Mouse (Mus musculus) pancreas, adult 10 weeks (tissue): ENCODE data around the gene Rhox3g. TPM values are rescaled to one million over a fixed set of nuclear protein-coding genes. Genes with fewer than 3 reads are reported as not detected.

Experiments
- polyA plus RNA-seq: library from polyadenylated mRNA; stranded (reverse); fragments of 350-450 nt; fragmentation: Illumina TruSeq; extraction: RNeasy Lipid Tissue Mini Kit (QIAGEN cat#74804); gene quantifications from one replicate; pipeline ENCODE4 v1.2.3, GENCODE M21; 2015; ENCODE audit warnings: low read depth, low replicate concordance; ENCODE audit not compliant: insufficient read depth

Gene Rhox3g
- polyA plus RNA-seq: not detected

GRCm38 (mm10) chrX:37628512-37628911, at the start of gene Rhox3g:
Gene Rhox3g, minus strand, starts transcription at chrX:37628612.

GRCm38 (mm10) chrX:37673177-37673576, 44.8 kb upstream of the Rhox3g start, which contains the start of gene Rhox2h:
Gene Rhox2h, minus strand, starts transcription at chrX:37673277.

GRCm38 (mm10) chrX:37668664-37669063, 40.3 kb upstream of the Rhox3g start, which contains the start of gene Rhox3h:
Gene Rhox3h, minus strand, starts transcription at chrX:37668764.

GRCm38 (mm10) chrX:37651227-37651626, 22.8 kb upstream of the Rhox3g start, which contains the start of gene Rhox4g:
Gene Rhox4g, minus strand, starts transcription at chrX:37651327.

GRCm38 (mm10) chrX:37643370-37643769, 15.0 kb upstream of the Rhox3g start, which contains the start of gene Rhox2g:
Gene Rhox2g, minus strand, starts transcription at chrX:37643470.

GRCm38 (mm10) chrX:37607604-37608003, 20.8 kb downstream of the Rhox3g start, which contains the start of gene Rhox4f:
Gene Rhox4f, minus strand, starts transcription at chrX:37607704.

GRCm38 (mm10) chrX:37580692-37581091, 47.7 kb downstream of the Rhox3g start, which contains the start of gene Rhox3f:
Gene Rhox3f, plus strand, starts transcription at chrX:37580992.

Other genes with a start within 250 kb of the Rhox3g start
- gene Rhox3a2, start 248.6 kb downstream of the Rhox3g start, polyA plus RNA-seq: not detected
- gene Rhox4a2, start 237.8 kb downstream of the Rhox3g start, polyA plus RNA-seq: not detected
- gene Rhox2b, start 216.5 kb downstream of the Rhox3g start, polyA plus RNA-seq: not detected
- gene Rhox4b, start 196.1 kb downstream of the Rhox3g start, polyA plus RNA-seq: not detected
- not detected for gene Rhox2c, start 174.9 kb downstream of the Rhox3g start, polyA plus RNA-seq
- not detected for gene Rhox3c, start 170.0 kb downstream of the Rhox3g start, polyA plus RNA-seq
- gene Rhox4c, start 148.3 kb downstream of the Rhox3g start, polyA plus RNA-seq: not detected
- gene Rhox2d, start 135.2 kb downstream of the Rhox3g start, polyA plus RNA-seq: not detected
- gene Rhox4d, start 114.3 kb downstream of the Rhox3g start, polyA plus RNA-seq: not detected
- not detected for gene Rhox2e, start 98.2 kb downstream of the Rhox3g start, polyA plus RNA-seq
- gene Rhox3e, start 86.6 kb downstream of the Rhox3g start, polyA plus RNA-seq: not detected
- gene Rhox4e, start 71.2 kb downstream of the Rhox3g start, polyA plus RNA-seq: not detected
- gene Rhox2f, start 57.2 kb downstream of the Rhox3g start, polyA plus RNA-seq: not detected
- gene Rhox3f, start 47.6 kb downstream of the Rhox3g start, polyA plus RNA-seq: not detected
- not detected for gene Rhox4f, start 20.9 kb downstream of the Rhox3g start, polyA plus RNA-seq
- not detected for gene Rhox2g, start 14.9 kb upstream of the Rhox3g start, polyA plus RNA-seq
- not detected for gene Rhox4g, start 22.7 kb upstream of the Rhox3g start, polyA plus RNA-seq
- not detected for gene Rhox3h, start 40.2 kb upstream of the Rhox3g start, polyA plus RNA-seq
- not detected for gene Rhox2h, start 44.7 kb upstream of the Rhox3g start, polyA plus RNA-seq
- gene Rhox5, start 176.2 kb upstream of the Rhox3g start, polyA plus RNA-seq: not detected
- not detected for gene Rhox6, start 198.3 kb upstream of the Rhox3g start, polyA plus RNA-seq
- gene Rhox7a, start 203.1 kb upstream of the Rhox3g start, polyA plus RNA-seq: not detected